Mouse (Mus musculus): ENCODE measurements around the gene H2-Aa.

DNA sequence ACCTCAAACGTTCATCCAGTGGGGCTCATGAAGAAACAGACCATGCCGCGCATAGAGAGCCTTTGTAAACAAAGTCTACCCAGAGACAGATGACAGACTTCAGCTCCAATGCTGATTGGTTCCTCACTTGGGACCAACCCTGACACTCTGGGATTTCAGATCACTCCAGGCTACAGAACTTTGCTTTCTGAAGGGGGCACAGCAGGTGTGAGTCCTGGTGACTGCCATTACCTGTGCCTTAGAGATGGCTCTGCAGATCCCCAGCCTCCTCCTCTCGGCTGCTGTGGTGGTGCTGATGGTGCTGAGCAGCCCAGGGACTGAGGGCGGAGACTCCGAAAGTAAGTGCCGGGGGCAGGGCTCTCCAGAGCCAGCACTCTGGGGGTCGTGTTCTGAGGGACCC lies 24.6 kb downstream of the H2-Aa start:
- TF ChIP-seq CTCF (IDR thresholded peaks at IDR 0.05) (no peak), EP300 (IDR thresholded peaks at IDR 0.05) (no peak)

All from lung, postnatal 0 days (tissue).